Mouse (Mus musculus) thymus, adult 2 months (tissue): ENCODE data around the gene Sema6c.

Experiments used
- CTCF ChIP-seq: fragments of 200-500 bp; IDR thresholded peaks from 2 replicates; pipeline ENCODE4 v1.5.1; 2012; ENCODE audit warnings: mild to moderate bottlenecking, control low read depth, low read length, moderate library complexity, borderline replicate concordance; ENCODE audit not compliant: control insufficient read depth, poor library complexity, insufficient read depth; ENCODE audit errors: extremely low read depth
- POLR2A ChIP-seq: fragments of 200-500 bp; IDR thresholded peaks from 2 replicates; pipeline ENCODE4 v1.6.1; 2012; ENCODE audit warnings: mild to moderate bottlenecking, low read length, control low read depth, moderate library complexity; ENCODE audit not compliant: control insufficient read depth, poor library complexity, insufficient read depth; ENCODE audit errors: extremely low read depth

GRCm38 (mm10) chr3:95117751-95118150 is 42.5 kb upstream of the Sema6c start:
- TF ChIP-seq CTCF (no peak), POLR2A (no peak)
